Mouse (Mus musculus) MEL (cell line): ENCODE measurements around the gene Wdr4. TPM values are rescaled to one million over a fixed set of nuclear protein-coding genes. Genes with fewer than 3 reads are reported as not detected.

Source experiments
- DNase-seq: peaks from one replicate; pipeline ENCODE4 v3.0.0; 2011; ENCODE audit warnings: low read depth, low spot score
- H3K27ac ChIP-seq: 2 replicates; pipeline ENCODE4 v1.5.1; 2012; ENCODE audit warnings: low read depth, mild to moderate bottlenecking, control low read depth, low read length, moderate library complexity; ENCODE audit not compliant: control insufficient read depth
- H3K27me3 ChIP-seq, 2 experiments: fragments of 150-350 bp in 1 of 2; sonication (generic) in 1 of 2; 2 replicates each; pipeline ENCODE4 v1.6.1; 2012; ENCODE audit warnings: low read length in 2 of 2, mild to moderate bottlenecking in 2 of 2, improper control_type of control experiment in 1 of 2, moderate library complexity in 1 of 2; ENCODE audit not compliant: insufficient read depth in 2 of 2, control insufficient read depth in 1 of 2
- H3K36me3 ChIP-seq, 2 experiments: 2 replicates each; pipeline ENCODE4 v1.6.1; 2012 to 2014; ENCODE audit warnings: low read length in 2 of 2, improper control_type of control experiment in 1 of 2, inconsistent platforms in 1 of 2, mild to moderate bottlenecking in 1 of 2; ENCODE audit not compliant: insufficient read depth in 2 of 2, control insufficient read depth in 1 of 2
- H3K4me1 ChIP-seq, 2 experiments: fragments of 150-350 bp in 1 of 2; sonication (generic) in 1 of 2; 2 replicates each; pipeline ENCODE4 v1.6.1; 2012; ENCODE audit warnings: low read length in 2 of 2, improper control_type of control experiment in 1 of 2, mild to moderate bottlenecking in 1 of 2; ENCODE audit not compliant: insufficient read depth in 2 of 2, control insufficient read depth in 1 of 2
- H3K4me3 ChIP-seq, 2 experiments: fragments of 150-350 bp in 1 of 2; sonication (generic) in 1 of 2; 2 replicates each; pipeline ENCODE4 v1.5.1; 2012; ENCODE audit warnings: low read depth in 2 of 2, low read length in 2 of 2, mild to moderate bottlenecking in 2 of 2, moderate library complexity in 2 of 2, control low read depth in 1 of 2, improper control_type of control experiment in 1 of 2; ENCODE audit not compliant: control insufficient read depth in 1 of 2, insufficient read depth in 1 of 2
- H3K79me2 ChIP-seq: 2 replicates; pipeline ENCODE4 v1.6.1; 2012; ENCODE audit warnings: mild to moderate bottlenecking, low read length, moderate library complexity; ENCODE audit not compliant: control insufficient read depth, poor library complexity, insufficient read depth
- H3K9ac ChIP-seq: 2 replicates; pipeline ENCODE4 v1.6.1; 2012; ENCODE audit warnings: low read depth, mild to moderate bottlenecking, control low read depth, low read length, moderate library complexity; ENCODE audit not compliant: control insufficient read depth, poor library complexity, severe bottlenecking
- H3K9me3 ChIP-seq: fragments of 150-350 bp; sonication (generic); replicated peaks from 2 replicates; pipeline ENCODE4 v1.6.1; 2012; ENCODE audit warnings: mild to moderate bottlenecking, low read length, improper control_type of control experiment, moderate library complexity; ENCODE audit not compliant: insufficient read depth
- CHD1 ChIP-seq: IDR thresholded peaks from 2 replicates; pipeline ENCODE4 v1.6.1; 2012; ENCODE audit warnings: low read depth, mild to moderate bottlenecking, inconsistent platforms, low read length, improper control_type of control experiment
- ELF1 ChIP-seq: IDR thresholded peaks from 2 replicates; pipeline ENCODE4 v1.6.1; 2014; ENCODE audit warnings: low read depth, mild to moderate bottlenecking, inconsistent platforms, low read length, improper control_type of control experiment, moderate library complexity
- EP300 ChIP-seq, 2 experiments: IDR thresholded peaks; 2 replicates each; pipeline ENCODE4 v1.6.1; 2011; ENCODE audit warnings: improper control_type of control experiment in 2 of 2, low read length in 2 of 2, low read depth in 1 of 2, mild to moderate bottlenecking in 1 of 2
- GATA1 ChIP-seq: IDR thresholded peaks from 2 replicates; pipeline ENCODE4 v1.6.1; 2011; ENCODE audit warnings: low read depth, low read length, improper control_type of control experiment
- JUND ChIP-seq: IDR thresholded peaks from 2 replicates; pipeline ENCODE4 v1.6.1; 2011; ENCODE audit warnings: low read depth, mild to moderate bottlenecking, improper control_type of control experiment, low read length
- KAT2A ChIP-seq: conservative IDR thresholded peaks from 2 replicates; pipeline ENCODE4 v1.6.1; 2012; ENCODE audit warnings: low read depth, low read length, improper control_type of control experiment, inconsistent platforms
- MAX ChIP-seq: IDR thresholded peaks from 2 replicates; pipeline ENCODE4 v1.6.1; 2011; ENCODE audit warnings: low read length, improper control_type of control experiment
- MAZ ChIP-seq: IDR thresholded peaks from 2 replicates; pipeline ENCODE4 v1.6.1; 2012; ENCODE audit warnings: low read depth, mild to moderate bottlenecking, inconsistent platforms, low read length, improper control_type of control experiment
- MXI1 ChIP-seq: IDR thresholded peaks from 2 replicates; pipeline ENCODE4 v1.6.1; 2011; ENCODE audit warnings: mild to moderate bottlenecking, low read depth, low read length, improper control_type of control experiment
- MYC ChIP-seq: IDR thresholded peaks from 2 replicates; pipeline ENCODE4 v1.6.1; 2011; ENCODE audit warnings: low read depth, mild to moderate bottlenecking, low read length, improper control_type of control experiment, moderate library complexity
- TAL1 ChIP-seq: IDR thresholded peaks from 2 replicates; pipeline ENCODE4 v1.6.1; 2012; ENCODE audit warnings: mild to moderate bottlenecking, inconsistent platforms, low read length, moderate library complexity, mixed read lengths
- TBP ChIP-seq: IDR thresholded peaks from 2 replicates; pipeline ENCODE4 v1.8.0; 2011; ENCODE audit warnings: low read depth, low read length, improper control_type of control experiment
- TCF12 ChIP-seq: IDR thresholded peaks from 2 replicates; pipeline ENCODE4 v1.6.1; 2014; ENCODE audit warnings: low read depth, mild to moderate bottlenecking, inconsistent platforms, low read length, improper control_type of control experiment, moderate library complexity
- UBTF ChIP-seq: IDR thresholded peaks from 2 replicates; pipeline ENCODE4 v1.6.1; 2012; ENCODE audit warnings: low read depth, mild to moderate bottlenecking, inconsistent platforms, low read length, improper control_type of control experiment, moderate library complexity, borderline replicate concordance; ENCODE audit not compliant: insufficient read depth
- USF2 ChIP-seq, 2 experiments: IDR thresholded peaks; 2 replicates each; pipeline ENCODE4 v1.6.1; 2011 to 2012; ENCODE audit warnings: improper control_type of control experiment in 2 of 2, low read length in 2 of 2, borderline replicate concordance in 1 of 2, inconsistent platforms in 1 of 2, low read depth in 1 of 2, mild to moderate bottlenecking in 1 of 2; ENCODE audit not compliant: insufficient read depth in 1 of 2
- ZC3H11A ChIP-seq: IDR thresholded peaks from 2 replicates; pipeline ENCODE4 v1.6.1; 2012; ENCODE audit warnings: low read depth, mild to moderate bottlenecking, inconsistent platforms, low read length, improper control_type of control experiment
- ZKSCAN1 ChIP-seq: IDR thresholded peaks from 2 replicates; pipeline ENCODE4 v1.6.1; 2012; ENCODE audit warnings: low read depth, mild to moderate bottlenecking, inconsistent platforms, low read length, improper control_type of control experiment, moderate library complexity
- ZMIZ1 ChIP-seq: IDR thresholded peaks from 2 replicates; pipeline ENCODE4 v1.6.1; 2012; ENCODE audit warnings: low read depth, mild to moderate bottlenecking, inconsistent platforms, low read length, improper control_type of control experiment, moderate library complexity
- polyA plus RNA-seq, 2 experiments: library from polyadenylated mRNA; stranded (reverse) in 1 of 2; unstranded in 1 of 2; fragments of >175 nt in 1 of 2; fragments of >200 nt in 1 of 2; gene quantifications; 2 replicates each; pipeline versions ENCODE4 v1.2.1 to v1.2.4; 2012; ENCODE audit warnings: low replicate concordance in 2 of 2, low read depth in 1 of 2; ENCODE audit not compliant: insufficient read length in 2 of 2, insufficient read depth in 1 of 2, missing spikeins in 1 of 2
- total RNA-seq: library from RNA; depleted of rRNA; stranded (reverse); fragments of 300-350 nt; gene quantifications from 2 replicates; pipeline ENCODE4 v1.2.3, GENCODE M21; 2012

Gene Wdr4
- total and polyA plus RNA-seq, 3 experiments = 109 to 118 TPM; not detected in 1

DNA sequence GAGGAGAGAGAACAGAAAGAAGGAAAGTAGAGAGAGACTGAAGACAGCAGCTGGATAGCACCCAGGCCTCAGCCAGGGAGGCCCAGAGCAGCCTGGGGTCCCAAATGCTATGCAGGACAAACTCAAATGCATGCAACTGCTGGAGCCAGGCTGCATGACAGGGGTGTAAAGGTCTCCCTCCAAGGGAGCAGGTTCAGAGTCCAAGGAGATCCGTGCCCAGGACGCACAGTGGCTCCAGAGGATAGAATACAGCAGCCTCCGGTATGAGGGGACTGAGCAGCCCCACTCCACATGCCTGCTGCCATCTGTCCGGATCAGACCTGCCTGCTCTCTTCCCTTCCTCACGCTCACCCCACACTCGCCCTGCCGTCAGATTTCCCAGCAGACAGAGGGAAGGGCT is 13.5 kb downstream of the Wdr4 start:
- peaks cover 7 to 8% of the 10 kb centered on the region in 2 experiments for H3K36me3 ChIP-seq
- no peak overlapping the region for H3K9ac ChIP-seq
- peaks cover 0 to 5% of the 10 kb centered on the region in 2 experiments; a peak in 2 of 4 replicates for H3K4me1 ChIP-seq
- H3K27ac ChIP-seq = no peak overlapping the region
- no peaks in the 10 kb centered on the region for H3K9me3 ChIP-seq
- DNase-seq = no peak
- peaks cover 28% of the 10 kb centered on the region for H3K79me2 ChIP-seq
- no peaks in the 10 kb centered on the region for H3K27me3 ChIP-seq
- H3K4me3 ChIP-seq = no peak overlapping the region
- TF ChIP-seq JUND (no peak), ELF1 (no peak), ZC3H11A (no peak), TBP (no peak), MXI1 (no peak), EP300 (IDR thresholded peaks at IDR 0.05; ENCODE audit: low read depth in 1 of 2, low read length in 2 of 2) (no peak), KAT2A (no peak), UBTF (no peak), CHD1 (no peak), GATA1 (no peak), MAZ (no peak)
- TF ChIP-seq, all 39 proteins: peak for 0

DNA sequence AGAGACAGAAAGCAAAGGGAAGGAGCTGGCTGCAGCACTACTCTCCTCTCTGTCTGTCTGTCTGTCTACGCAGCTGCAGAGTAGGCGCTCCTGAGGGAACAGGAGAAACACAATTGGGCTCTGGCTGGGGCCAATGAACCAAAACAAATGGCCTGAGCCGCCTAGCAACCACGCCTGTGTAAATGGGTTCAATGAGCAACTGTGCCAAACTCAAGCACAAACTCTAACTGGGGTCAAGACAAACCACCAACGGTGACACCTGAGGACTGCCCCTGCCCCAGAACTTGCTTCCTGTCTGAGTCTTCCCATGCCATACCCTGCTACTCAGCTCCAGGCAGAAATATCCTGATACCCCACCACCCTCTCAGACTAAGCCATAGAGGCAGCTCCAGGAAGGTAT is 14.8 kb downstream of the Wdr4 start:
- no peak for DNase-seq
- peaks cover 0 to 9% of the 10 kb centered on the region in 2 experiments; a peak in 2 of 4 replicates for H3K36me3 ChIP-seq
- H3K27me3 ChIP-seq = no peaks in the 10 kb centered on the region
- H3K9ac ChIP-seq = no peak overlapping the region
- H3K27ac ChIP-seq = no peak overlapping the region
- H3K9me3 ChIP-seq = no peaks in the 10 kb centered on the region
- H3K4me1 ChIP-seq = no peaks in the 10 kb centered on the region
- peaks cover 18% of the 10 kb centered on the region for H3K79me2 ChIP-seq
- TF ChIP-seq TCF12 (no peak), TAL1 (no peak), ZMIZ1 (no peak), EP300 (IDR thresholded peaks at IDR 0.05; ENCODE audit: low read depth in 1 of 2, low read length in 2 of 2) (no peak), ELF1 (no peak), USF2 (IDR thresholded peaks at IDR 0.05; ENCODE audit: borderline replicate concordance in 1 of 2, insufficient read depth in 1 of 2, low read depth in 1 of 2, low read length in 2 of 2) (no peak), ZKSCAN1 (no peak), MYC (no peak), MAX (no peak), TBP (no peak)
- no peak overlapping the region for H3K4me3 ChIP-seq
